Comparison of ENCODE assay signal across 9 mouse cellular contexts in the genomic region with DNA sequence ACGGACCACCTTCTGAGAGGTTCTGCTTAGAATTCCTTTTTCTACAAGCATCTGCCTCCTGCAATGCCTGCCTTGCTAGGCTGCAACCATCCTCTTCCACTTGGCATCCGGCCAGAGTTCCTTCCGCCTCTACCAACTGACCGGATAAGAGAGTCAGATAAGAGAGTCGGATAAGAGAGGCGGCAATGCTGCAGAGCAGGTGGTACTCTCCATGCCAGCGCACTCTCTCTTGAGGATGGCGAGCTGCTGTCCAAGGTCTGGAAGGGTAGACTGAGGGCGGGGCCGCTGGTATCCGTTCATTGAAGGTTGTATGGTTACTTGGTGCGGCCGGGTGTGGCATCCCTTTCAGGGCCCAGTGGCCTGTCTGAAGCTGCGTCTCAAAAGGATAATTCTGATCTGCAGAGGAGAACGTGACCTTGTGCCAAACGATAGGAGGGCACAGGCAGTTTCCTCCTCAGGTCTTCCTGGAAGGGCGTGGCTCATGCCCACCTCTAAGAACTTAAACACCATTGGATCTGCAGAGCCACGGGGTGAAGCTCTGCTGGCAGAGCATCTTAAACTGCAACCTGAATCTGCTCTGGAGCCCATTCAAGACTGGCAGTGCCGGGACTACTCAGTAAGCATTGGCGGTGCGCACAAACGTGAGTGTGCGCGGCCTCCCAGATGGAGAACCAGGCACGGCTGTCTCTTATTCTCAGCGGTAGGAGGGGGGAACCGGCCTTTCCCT. TPM values are rescaled to one million over a fixed set of nuclear protein-coding genes. Genes with fewer than 3 reads are reported as not detected.
DNase-seq lines count a peak whose midpoint lies in the region; ATAC-seq and TF ChIP-seq lines count a peak whose summit lies in the region.
"Had no signal": no experiment of that assay in that cellular context is flagged by ENCODE, and none has a peak within 500 bp of the region (broad histone marks: within the 10 kb centered on the region; RNA-seq: fewer than 3 reads in every experiment).

No protein-coding gene starts in this region.

- TF ChIP-seq RAD21 in MEL (IDR thresholded peaks at IDR 0.05; ENCODE audit: low read depth, low read length) = no peak

- no peak overlapping the region for H3K4me3 ChIP-seq in heart, embryonic 14.5 days (ENCODE audit: control insufficient read depth in 1 of 2, insufficient read depth in 1 of 2, low read depth in 1 of 2, low read length in 2 of 2)
- H3K4me3 ChIP-seq in heart, embryonic 10.5 days = no peak overlapping the region; the same call in 1 of the 2 replicates
- H3K4me3 ChIP-seq in MEL (ENCODE audit: control insufficient read depth in 1 of 2, insufficient read depth in 1 of 2, low read depth in 2 of 2, low read length in 2 of 2) = peak overlapping the region in 1 of 2 experiments; percentile 17; a peak in 1 of 4 replicates

- no peak for TF ChIP-seq POLR2A in MEL (IDR thresholded peaks at IDR 0.05; ENCODE audit: control insufficient read depth in 1 of 2, insufficient read depth in 1 of 2, low read depth in 1 of 2, low read length in 2 of 2, poor library complexity in 1 of 2)

- H3K9me3 ChIP-seq in heart, embryonic 14.5 days (ENCODE audit: control insufficient read depth, low read length) = no peaks in the 10 kb centered on the region
- no peaks in the 10 kb centered on the region for H3K9me3 ChIP-seq in heart, embryonic 10.5 days
- no peaks in the 10 kb centered on the region for H3K9me3 ChIP-seq in MEL (replicated peaks; ENCODE audit: insufficient read depth, low read length)

- H3K4me1 ChIP-seq in heart, embryonic 14.5 days (ENCODE audit: control insufficient read depth in 2 of 2, insufficient read depth in 2 of 2, low read length in 2 of 2) = peaks cover 16 to 21% of the 10 kb centered on the region in 2 experiments
- peaks cover 33% of the 10 kb centered on the region for H3K4me1 ChIP-seq in heart, embryonic 10.5 days
- H3K4me1 ChIP-seq in MEL (ENCODE audit: control insufficient read depth in 1 of 2, insufficient read depth in 2 of 2, low read length in 2 of 2) = peaks cover 0 to 17% of the 10 kb centered on the region in 2 experiments; a peak in 2 of 4 replicates

- no peaks in the 10 kb centered on the region for H3K36me3 ChIP-seq in heart, embryonic 14.5 days (ENCODE audit: control insufficient read depth, insufficient read depth, low read length)
- H3K36me3 ChIP-seq in heart, embryonic 10.5 days = no peaks in the 10 kb centered on the region
- H3K36me3 ChIP-seq in MEL (ENCODE audit: control insufficient read depth in 1 of 2, insufficient read depth in 2 of 2, low read length in 2 of 2) = peaks cover 0 to 3% of the 10 kb centered on the region in 2 experiments; a peak in 2 of 4 replicates

- ATAC-seq in heart, embryonic 14.5 days (ENCODE audit: insufficient number of reproducible peaks, insufficient read depth, low FRiP score, low read depth) = no peak
- peak; percentile 82 for ATAC-seq in megakaryocyte-erythroid progenitor cell, adult 5-6 weeks (replicated peaks; ENCODE audit: low FRiP score, low TSS enrichment, poor library complexity, severe bottlenecking)

- TF ChIP-seq EP300 in MEL (IDR thresholded peaks at IDR 0.05; ENCODE audit: low read depth in 1 of 2, low read length in 2 of 2) = peak in 1 of 2 experiments; percentile 53; a peak in 3 of 4 replicates

- DNase-seq in heart, embryonic 10.5 days (ENCODE audit: low spot score) = no peak
- DNase-seq in MEL (ENCODE audit: low read depth, low spot score) = peak; percentile 70
- peak; percentile 50 to 52 for DNase-seq in cerebellum, postnatal 36 days
- no peak for DNase-seq in adrenal gland, adult 8-10 months
- DNase-seq in spleen, adult 18-20 months = no peak
- no peak for DNase-seq in adrenal gland, adult 2 months

- H3K9ac ChIP-seq in heart, embryonic 14.5 days (ENCODE audit: low read length) = no peak overlapping the region
- H3K9ac ChIP-seq in MEL (ENCODE audit: control insufficient read depth, low read depth, low read length, poor library complexity, severe bottlenecking) = no peak overlapping the region

- peaks cover 4% of the 10 kb centered on the region; the same call in 1 of the 2 replicates for H3K27me3 ChIP-seq in heart, embryonic 14.5 days (ENCODE audit: control insufficient read depth, insufficient read depth, low read length)
- H3K27me3 ChIP-seq in heart, embryonic 10.5 days (ENCODE audit: insufficient read depth, poor library complexity, severe bottlenecking) = peaks cover 40% of the 10 kb centered on the region
- peaks cover 0 to 2% of the 10 kb centered on the region in 2 experiments; a peak in 2 of 4 replicates for H3K27me3 ChIP-seq in MEL (ENCODE audit: control insufficient read depth in 1 of 2, insufficient read depth in 2 of 2, low read length in 2 of 2)

- no peak overlapping the region for H3K27ac ChIP-seq in heart, embryonic 14.5 days (replicated peaks in 1 of 2; ENCODE audit: control insufficient read depth in 1 of 2, insufficient read depth in 1 of 2, low read depth in 2 of 2, low read length in 2 of 2)
- H3K27ac ChIP-seq in heart, embryonic 10.5 days = no peak overlapping the region
- H3K27ac ChIP-seq in MEL (ENCODE audit: control insufficient read depth, low read depth, low read length) = no peak overlapping the region

- peak overlapping the region; percentile 43 for H3K4me2 ChIP-seq in heart, embryonic 14.5 days (ENCODE audit: low read length)

- TF ChIP-seq CTCF in MEL (IDR thresholded peaks at IDR 0.05 in 2 of 3, conservative IDR thresholded peaks at IDR 0.05 in 1 of 3; ENCODE audit: control insufficient read depth in 1 of 3, insufficient read depth in 1 of 3, low read depth in 2 of 3, low read length in 3 of 3, poor library complexity in 1 of 3, severe bottlenecking in 1 of 3) = no peak

- no peaks in the 10 kb centered on the region for H3K79me2 ChIP-seq in MEL (ENCODE audit: control insufficient read depth, insufficient read depth, low read length, poor library complexity)

- 33% methylated on average over 27 of the region's 27 CpGs for WGBS in heart, embryonic 14.5 days
- 40% methylated on average over 27 of the region's 27 CpGs for WGBS in heart, embryonic 10.5 days

RNA-seq across cellular contexts. Expression of a gene that starts 13.7 kb away (rescaled TPM):
- polyA plus RNA-seq in heart, embryonic 14.5 days (2014; fragmentation: Nextera tagmentation; extraction: Ambion mirVana) = 13.8 and 14.0 TPM in 2 replicates
- 13.0 and 19.2 TPM in 2 replicates for polyA plus RNA-seq in heart, embryonic 10.5 days (2016; fragmentation: Nextera tagmentation; extraction: Ambion mirVana)
- total RNA-seq in MEL (2012; rRNA removed) = 7.6 and 10.6 TPM in 2 replicates
- polyA plus RNA-seq in MEL (2012; ENCODE audit: insufficient read depth in 1 of 2, insufficient read length in 2 of 2, low read depth in 1 of 2, low replicate concordance in 2 of 2, missing spikeins in 1 of 2) = 10 to 100 TPM in 1 of 2 experiments, 1 to 10 TPM in 1; 6.6 to 60.9 TPM
- 3.3 and 6.6 TPM in 2 replicates for total RNA-seq in megakaryocyte-erythroid progenitor cell, adult 5-6 weeks (2014; fragmentation: Nextera tagmentation)
- 6.2 and 8.8 TPM in 2 replicates for total RNA-seq in megakaryocyte-erythroid progenitor cell, adult 5-6 weeks (2017)
- 100 to 1,000 TPM in 1 of 4 experiments, 10 to 100 TPM in 3; 81.0 to 128 (median 92.8) TPM for total RNA-seq in adrenal gland, adult 8-10 months (2022)
- 100 to 1,000 TPM in 1 of 2 experiments, 10 to 100 TPM in 1; 88.8 to 102 TPM for total RNA-seq in adrenal gland, adult 2 months (2021)
- 58.7 and 60.9 TPM in 2 replicates for polyA plus RNA-seq in adrenal gland, adult 2 months (2012; rRNA removed)

RNA-seq across cellular contexts. Expression of a gene that starts 20.4 kb away (rescaled TPM):
- polyA plus RNA-seq in heart, embryonic 14.5 days (2014; fragmentation: Nextera tagmentation; extraction: Ambion mirVana) = 0.39 and 0.54 TPM in 2 replicates
- polyA plus RNA-seq in heart, embryonic 10.5 days (2016; fragmentation: Nextera tagmentation; extraction: Ambion mirVana) = 0.21 and 1.1 TPM in 2 replicates
- total RNA-seq in MEL (2012; rRNA removed) = not detected in 2 replicates
- polyA plus RNA-seq in MEL (2012; ENCODE audit: insufficient read depth in 1 of 2, insufficient read length in 2 of 2, low read depth in 1 of 2, low replicate concordance in 2 of 2, missing spikeins in 1 of 2) = not detected
- total RNA-seq in megakaryocyte-erythroid progenitor cell, adult 5-6 weeks (2014; fragmentation: Nextera tagmentation) = not detected in 2 replicates
- total RNA-seq in megakaryocyte-erythroid progenitor cell, adult 5-6 weeks (2017) = not detected in 2 replicates
- total RNA-seq in adrenal gland, adult 8-10 months (2022) = 1 to 10 TPM; 4.7 to 5.8 (median 4.8) TPM
- 1 to 10 TPM; 2.2 to 4.2 TPM for total RNA-seq in adrenal gland, adult 2 months (2021)
- polyA plus RNA-seq in adrenal gland, adult 2 months (2012; rRNA removed) = 6.5 and 8.7 TPM in 2 replicates

RNA-seq across cellular contexts. Expression of a gene that starts 33.4 kb away (rescaled TPM):
- polyA plus RNA-seq in heart, embryonic 14.5 days (2014; fragmentation: Nextera tagmentation; extraction: Ambion mirVana) = not detected in 2 replicates
- polyA plus RNA-seq in heart, embryonic 10.5 days (2016; fragmentation: Nextera tagmentation; extraction: Ambion mirVana) = 0.20 TPM in 1 of 2 replicates, not detected in the other
- total RNA-seq in MEL (2012; rRNA removed) = not detected in 2 replicates
- not detected for polyA plus RNA-seq in MEL (2012; ENCODE audit: insufficient read depth in 1 of 2, insufficient read length in 2 of 2, low read depth in 1 of 2, low replicate concordance in 2 of 2, missing spikeins in 1 of 2)
- not detected in 2 replicates for total RNA-seq in megakaryocyte-erythroid progenitor cell, adult 5-6 weeks (2014; fragmentation: Nextera tagmentation)
- not detected in 2 replicates for total RNA-seq in megakaryocyte-erythroid progenitor cell, adult 5-6 weeks (2017)
- total RNA-seq in adrenal gland, adult 8-10 months (2022) = not detected
- not detected for total RNA-seq in adrenal gland, adult 2 months (2021)
- polyA plus RNA-seq in adrenal gland, adult 2 months (2012; rRNA removed) = not detected in 2 replicates
- polyA plus RNA-seq: lung, embryonic 16.5 days had no signal

RNA-seq across cellular contexts. Expression of a gene that starts 34.2 kb away (rescaled TPM):
- 52.6 and 56.8 TPM in 2 replicates for polyA plus RNA-seq in heart, embryonic 14.5 days (2014; fragmentation: Nextera tagmentation; extraction: Ambion mirVana)
- polyA plus RNA-seq in heart, embryonic 10.5 days (2016; fragmentation: Nextera tagmentation; extraction: Ambion mirVana) = 65.0 and 74.3 TPM in 2 replicates
- 42.3 and 43.8 TPM in 2 replicates for total RNA-seq in MEL (2012; rRNA removed)
- polyA plus RNA-seq in MEL (2012; ENCODE audit: insufficient read depth in 1 of 2, insufficient read length in 2 of 2, low read depth in 1 of 2, low replicate concordance in 2 of 2, missing spikeins in 1 of 2) = 10 to 100 TPM in 1 of 2 experiments, not detected in 1; 53.9 TPM
- total RNA-seq in megakaryocyte-erythroid progenitor cell, adult 5-6 weeks (2014; fragmentation: Nextera tagmentation) = 24.6 and 25.8 TPM in 2 replicates
- total RNA-seq in megakaryocyte-erythroid progenitor cell, adult 5-6 weeks (2017) = 46.6 and 53.5 TPM in 2 replicates
- 10 to 100 TPM; 33.2 to 39.2 (median 38.5) TPM for total RNA-seq in adrenal gland, adult 8-10 months (2022)
- total RNA-seq in adrenal gland, adult 2 months (2021) = 10 to 100 TPM; 29.2 to 49.2 TPM
- polyA plus RNA-seq in adrenal gland, adult 2 months (2012; rRNA removed) = 3.0 TPM in 2 replicates

RNA-seq across cellular contexts. Expression of a gene that starts 47.9 kb away (rescaled TPM):
- polyA plus RNA-seq in heart, embryonic 14.5 days (2014; fragmentation: Nextera tagmentation; extraction: Ambion mirVana) = not detected in 2 replicates
- 0.02 and 4.4 TPM in 2 replicates for polyA plus RNA-seq in heart, embryonic 10.5 days (2016; fragmentation: Nextera tagmentation; extraction: Ambion mirVana)
- total RNA-seq in MEL (2012; rRNA removed) = 0.29 and 0.39 TPM in 2 replicates
- polyA plus RNA-seq in MEL (2012; ENCODE audit: insufficient read depth in 1 of 2, insufficient read length in 2 of 2, low read depth in 1 of 2, low replicate concordance in 2 of 2, missing spikeins in 1 of 2) = 1 to 10 TPM in 1 of 2 experiments, not detected in 1; 1.1 TPM
- total RNA-seq in megakaryocyte-erythroid progenitor cell, adult 5-6 weeks (2014; fragmentation: Nextera tagmentation) = 0.31 TPM in 1 of 2 replicates, not detected in the other
- total RNA-seq in megakaryocyte-erythroid progenitor cell, adult 5-6 weeks (2017) = 0.56 and 0.84 TPM in 2 replicates
- under 1 TPM in 2 of 4 experiments, not detected in 2; 0.06 to 0.16 TPM for total RNA-seq in adrenal gland, adult 8-10 months (2022)
- total RNA-seq in adrenal gland, adult 2 months (2021) = 1 to 10 TPM in 1 of 2 experiments, under 1 TPM in 1; 0.14 to 1.1 TPM
- 0.15 TPM in 1 of 2 replicates, not detected in the other for polyA plus RNA-seq in adrenal gland, adult 2 months (2012; rRNA removed)
- polyA plus RNA-seq: lung, embryonic 16.5 days had no signal

Comparison
In these comparisons a context has a peak if more than half of its experiments do, and no peak if none do; other contexts are left out.
1. DNase-seq: peak in MEL (single experiment) and cerebellum, postnatal 36 days (2 of 2); none in heart, embryonic 10.5 days (single experiment), adrenal gland, adult 8-10 months (single experiment), spleen, adult 18-20 months (0 of 2) and adrenal gland, adult 2 months (single experiment).